Mouse (Mus musculus): ENCODE results near the gene Zdhhc20. TPM values are rescaled to one million over a fixed set of nuclear protein-coding genes. Genes with fewer than 3 reads are reported as not detected.
A peak's percentile ranks its signal among the peaks of the same experiment; 100 is the strongest.

Zdhhc20 gene
- polyA plus RNA-seq, 1 experiment from 2014 or later: 58.9 TPM

GRCm38 (mm10) chr14:57811844-57812243 lies 78.2 kb downstream of the Zdhhc20 start:
- Histone ChIP-seq H3K9me3 (ENCODE audit: control insufficient read depth, low read length) (no peaks in the 10 kb centered on the region), H3K36me3 (ENCODE audit: control insufficient read depth, insufficient read depth, low read length) (peaks cover 23% of the 10 kb centered on the region), H3K9ac (ENCODE audit: low read depth, low read length) (no peak overlapping the region), H3K4me2 (ENCODE audit: low read depth, low read length) (no peak overlapping the region), H3K27ac (ENCODE audit: low read length) (no peak overlapping the region), H3K4me1 (ENCODE audit: control insufficient read depth, insufficient read depth, low read length) (0 out of 2 replicates have a peak, but pooled peaks cover 2% of the 10 kb centered on the region), H3K27me3 (replicated peaks; ENCODE audit: control insufficient read depth, insufficient read depth, low read length) (no peaks in the 10 kb centered on the region), H3K4me3 (ENCODE audit: low read length) (no peak overlapping the region)
- no peak for ATAC-seq
- WGBS: 96% methylated on average over 5 of the region's 5 CpGs

GRCm38 (mm10) chr14:57810886-57811285 lies 79.2 kb downstream of the Zdhhc20 start:
- no peak overlapping the region for H3K9ac ChIP-seq (ENCODE audit: low read depth, low read length)
- 70% methylated on average over 2 of the region's 2 CpGs for WGBS
- no peak overlapping the region for H3K27ac ChIP-seq (ENCODE audit: low read length)
- H3K36me3 ChIP-seq (ENCODE audit: control insufficient read depth, insufficient read depth, low read length): peaks cover 21% of the 10 kb centered on the region
- H3K9me3 ChIP-seq (ENCODE audit: control insufficient read depth, low read length): no peaks in the 10 kb centered on the region
- H3K27me3 ChIP-seq (replicated peaks; ENCODE audit: control insufficient read depth, insufficient read depth, low read length): no peaks in the 10 kb centered on the region
- H3K4me2 ChIP-seq (ENCODE audit: low read depth, low read length): no peak overlapping the region
- no peak for ATAC-seq
- 0 out of 2 replicates have a peak, but pooled peaks cover 2% of the 10 kb centered on the region for H3K4me1 ChIP-seq (ENCODE audit: control insufficient read depth, insufficient read depth, low read length)
- no peak overlapping the region for H3K4me3 ChIP-seq (ENCODE audit: low read length)

GRCm38 (mm10) chr14:57808558-57808957 lies 81.5 kb downstream of the Zdhhc20 start:
- H3K9me3 ChIP-seq (ENCODE audit: control insufficient read depth, low read length): no peaks in the 10 kb centered on the region
- H3K27ac ChIP-seq (ENCODE audit: low read length): no peak overlapping the region
- no peak overlapping the region for H3K4me3 ChIP-seq (ENCODE audit: low read length)
- 0 out of 2 replicates have a peak, but pooled peaks have one; percentile 23 for ATAC-seq
- H3K36me3 ChIP-seq (ENCODE audit: control insufficient read depth, insufficient read depth, low read length): peaks cover 25% of the 10 kb centered on the region
- H3K27me3 ChIP-seq (replicated peaks; ENCODE audit: control insufficient read depth, insufficient read depth, low read length): no peaks in the 10 kb centered on the region
- no peak overlapping the region for H3K9ac ChIP-seq (ENCODE audit: low read depth, low read length)
- 0 out of 2 replicates have a peak, but pooled peaks cover 2% of the 10 kb centered on the region for H3K4me1 ChIP-seq (ENCODE audit: control insufficient read depth, insufficient read depth, low read length)
- WGBS: 69% methylated on average over 5 of the region's 5 CpGs
- H3K4me2 ChIP-seq (ENCODE audit: low read depth, low read length): no peak overlapping the region

- ATAC-seq: no peak
- 86% methylated on average over 4 of the region's 4 CpGs for WGBS
Measured at GRCm38 (mm10) chr14:57803731-57804130, 86.3 kb downstream of the Zdhhc20 start.

GRCm38 (mm10) chr14:57797991-57798931 lies 91.8 kb downstream of the Zdhhc20 start, which contains the start of gene Sap18:
TSS of gene Sap18 (plus strand) at chr14:57798180.
- H3K9ac ChIP-seq (ENCODE audit: low read depth, low read length): peak within 1 kb of the TSS; percentile 90
- WGBS: under 1% methylated on average over 99 of the region's 99 CpGs
- peak within 1 kb of the TSS; percentile 86 for H3K4me2 ChIP-seq (ENCODE audit: low read depth, low read length)
- H3K9me3 ChIP-seq (ENCODE audit: control insufficient read depth, low read length): no peaks in the 10 kb centered on the region
- peak within 1 kb of the TSS; percentile 45 for H3K27ac ChIP-seq (ENCODE audit: low read length)
- H3K36me3 ChIP-seq (ENCODE audit: control insufficient read depth, insufficient read depth, low read length): 0 out of 2 replicates have a peak, but pooled peaks cover 4% of the 10 kb centered on the region
- peak; percentile 98 for ATAC-seq
- H3K4me1 ChIP-seq (ENCODE audit: control insufficient read depth, insufficient read depth, low read length): peaks cover 10% of the 10 kb centered on the region
- peak within 1 kb of the TSS; percentile 78 for H3K4me3 ChIP-seq (ENCODE audit: low read length)
- H3K27me3 ChIP-seq (replicated peaks; ENCODE audit: control insufficient read depth, insufficient read depth, low read length): no peaks in the 10 kb centered on the region

More at GRCm38 (mm10) chr14:57803731-57804130, 86.3 kb downstream of the Zdhhc20 start:
- Histone ChIP-seq H3K27me3 (replicated peaks; ENCODE audit: control insufficient read depth, insufficient read depth, low read length) (no peaks in the 10 kb centered on the region), H3K36me3 (ENCODE audit: control insufficient read depth, insufficient read depth, low read length) (peaks cover 12% of the 10 kb centered on the region; the same call in 1 of the 2 replicates), H3K4me3 (ENCODE audit: low read length) (no peak overlapping the region), H3K9ac (ENCODE audit: low read depth, low read length) (no peak overlapping the region), H3K9me3 (ENCODE audit: control insufficient read depth, low read length) (no peaks in the 10 kb centered on the region), H3K4me2 (ENCODE audit: low read depth, low read length) (no peak overlapping the region), H3K27ac (ENCODE audit: low read length) (no peak overlapping the region), H3K4me1 (ENCODE audit: control insufficient read depth, insufficient read depth, low read length) (peaks cover 10% of the 10 kb centered on the region)

GRCm38 (mm10) chr14:57797551-57797950 lies 92.5 kb downstream of the Zdhhc20 start:
- Histone ChIP-seq H3K9me3 (ENCODE audit: control insufficient read depth, low read length) (no peaks in the 10 kb centered on the region), H3K4me3 (ENCODE audit: low read length) (peak overlapping the region; percentile 78), H3K36me3 (ENCODE audit: control insufficient read depth, insufficient read depth, low read length) (0 out of 2 replicates have a peak, but pooled peaks cover 1% of the 10 kb centered on the region), H3K4me2 (ENCODE audit: low read depth, low read length) (peak overlapping the region; percentile 74), H3K9ac (ENCODE audit: low read depth, low read length) (peak overlapping the region; percentile 61), H3K4me1 (ENCODE audit: control insufficient read depth, insufficient read depth, low read length) (peaks cover 10% of the 10 kb centered on the region), H3K27ac (ENCODE audit: low read length) (no peak overlapping the region), H3K27me3 (replicated peaks; ENCODE audit: control insufficient read depth, insufficient read depth, low read length) (no peaks in the 10 kb centered on the region)
- 13% methylated on average over 7 of the region's 7 CpGs for WGBS
- peak; percentile 43 for ATAC-seq

GRCm38 (mm10) chr14:57791171-57791570 lies 98.9 kb downstream of the Zdhhc20 start:
- H3K4me1 ChIP-seq (ENCODE audit: control insufficient read depth, insufficient read depth, low read length): 0 out of 2 replicates have a peak, but pooled peaks cover 2% of the 10 kb centered on the region
- no peaks in the 10 kb centered on the region for H3K27me3 ChIP-seq (replicated peaks; ENCODE audit: control insufficient read depth, insufficient read depth, low read length)
- no peak overlapping the region for H3K9ac ChIP-seq (ENCODE audit: low read depth, low read length)
- WGBS: 67% methylated on average over 4 of the region's 4 CpGs
- no peak overlapping the region for H3K27ac ChIP-seq (ENCODE audit: low read length)
- no peak overlapping the region for H3K4me2 ChIP-seq (ENCODE audit: low read depth, low read length)
- no peak for ATAC-seq
- no peaks in the 10 kb centered on the region for H3K36me3 ChIP-seq (ENCODE audit: control insufficient read depth, insufficient read depth, low read length)
- no peaks in the 10 kb centered on the region for H3K9me3 ChIP-seq (ENCODE audit: control insufficient read depth, low read length)
- no peak overlapping the region for H3K4me3 ChIP-seq (ENCODE audit: low read length)

- Histone ChIP-seq H3K9ac (ENCODE audit: low read depth, low read length) (no peak overlapping the region), H3K27ac (ENCODE audit: low read length) (no peak overlapping the region), H3K4me2 (ENCODE audit: low read depth, low read length) (no peak overlapping the region), H3K4me1 (ENCODE audit: control insufficient read depth, insufficient read depth, low read length) (0 out of 2 replicates have a peak, but pooled peaks cover 2% of the 10 kb centered on the region), H3K4me3 (ENCODE audit: low read length) (no peak overlapping the region), H3K36me3 (ENCODE audit: control insufficient read depth, insufficient read depth, low read length) (no peaks in the 10 kb centered on the region), H3K27me3 (replicated peaks; ENCODE audit: control insufficient read depth, insufficient read depth, low read length) (no peaks in the 10 kb centered on the region), H3K9me3 (ENCODE audit: control insufficient read depth, low read length) (no peaks in the 10 kb centered on the region)
- ATAC-seq: no peak
- 88% methylated on average over 9 of the region's 9 CpGs for WGBS
Measured at GRCm38 (mm10) chr14:57789759-57790158, 100.3 kb downstream of the Zdhhc20 start.

- no peaks in the 10 kb centered on the region for H3K27me3 ChIP-seq (replicated peaks; ENCODE audit: control insufficient read depth, insufficient read depth, low read length)
- H3K4me3 ChIP-seq (ENCODE audit: low read length): no peak overlapping the region
- 76% methylated on average over 2 of the region's 2 CpGs for WGBS
- no peak for ATAC-seq
- H3K9me3 ChIP-seq (ENCODE audit: control insufficient read depth, low read length): no peaks in the 10 kb centered on the region
- no peaks in the 10 kb centered on the region for H3K36me3 ChIP-seq (ENCODE audit: control insufficient read depth, insufficient read depth, low read length)
- H3K9ac ChIP-seq (ENCODE audit: low read depth, low read length): no peak overlapping the region
- H3K4me2 ChIP-seq (ENCODE audit: low read depth, low read length): no peak overlapping the region
- H3K4me1 ChIP-seq (ENCODE audit: control insufficient read depth, insufficient read depth, low read length): 0 out of 2 replicates have a peak, but pooled peaks cover 2% of the 10 kb centered on the region
- H3K27ac ChIP-seq (ENCODE audit: low read length): no peak overlapping the region
Measured at GRCm38 (mm10) chr14:57789311-57789710, 100.8 kb downstream of the Zdhhc20 start.
